Mouse (Mus musculus): ENCODE measurements at regions not wholly inside any gene's neighbourhood (a gene's known extent, or its start where the extent isn't known, plus 50 kb on each side); places are given as distances from the start of the nearest gene placed in this dataset.

- no peak for DNase-seq (ENCODE audit: low spot score)
Measured at GRCm38 (mm10) chr6:67151515-67151914, 86.5 kb upstream of the Serbp1 start.

DNA sequence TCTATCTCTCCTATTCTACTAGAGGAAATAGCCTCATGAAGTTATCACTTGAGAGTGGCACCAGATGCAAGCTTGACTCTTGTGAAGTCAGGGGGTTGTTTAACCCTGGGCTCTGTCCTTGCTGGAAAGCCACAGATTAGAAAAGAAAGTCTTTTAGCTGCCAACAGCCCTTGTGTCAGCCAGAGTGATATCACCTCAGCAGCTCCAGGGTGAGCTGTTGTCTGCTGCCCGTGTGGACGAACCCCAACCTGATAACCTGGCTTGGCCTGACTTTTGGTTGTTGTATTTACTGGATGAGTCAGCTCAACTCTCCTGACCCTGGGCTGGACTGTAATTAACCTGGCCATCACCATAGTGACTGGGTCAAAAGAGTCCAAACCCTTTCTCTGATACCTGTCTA lies 88.6 kb upstream of the Serbp1 start:
- peak; percentile 54 for DNase-seq (ENCODE audit: low spot score)

DNA sequence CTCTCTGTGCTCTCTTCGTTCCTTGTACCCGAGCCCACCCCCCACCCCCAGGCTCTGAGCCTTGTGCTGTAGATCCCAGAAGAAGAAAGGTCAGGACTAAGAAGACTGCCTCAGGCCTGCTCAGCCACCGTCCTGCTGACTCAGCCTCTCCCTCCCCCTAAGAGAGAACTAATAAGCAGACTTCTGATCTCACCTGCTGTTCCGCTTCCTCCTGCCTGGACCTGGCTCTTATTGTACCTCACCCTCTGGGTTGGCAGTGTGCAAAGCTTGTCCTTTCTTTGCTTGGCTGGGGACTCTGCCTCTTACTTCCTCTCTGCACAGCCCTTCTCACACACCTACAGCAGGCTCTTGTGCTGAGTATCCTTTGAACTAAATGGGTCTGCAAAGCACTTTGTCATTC lies 91.3 kb upstream of the Serbp1 start:
- DNase-seq (ENCODE audit: low spot score), result peak; percentile 85

GRCm38 (mm10) chr6:67145969-67146368 lies 92.0 kb upstream of the Serbp1 start:
- peak; percentile 82 for DNase-seq (ENCODE audit: low spot score)

GRCm38 (mm10) chr6:67144946-67145716 lies 92.8 kb upstream of the Serbp1 start:
- DNase-seq (ENCODE audit: low spot score), result peak; percentile 29

GRCm38 (mm10) chr6:67142179-67142578 lies 95.8 kb upstream of the Serbp1 start:
- DNase-seq (ENCODE audit: low spot score), result peak; percentile 58

GRCm38 (mm10) chr6:67140645-67141250 lies 97.2 kb upstream of the Serbp1 start:
- no peak for DNase-seq (ENCODE audit: low spot score)

- DNase-seq (ENCODE audit: low spot score), result no peak
Measured at GRCm38 (mm10) chr6:67139012-67139375, 99.0 kb upstream of the Serbp1 start.

DNA sequence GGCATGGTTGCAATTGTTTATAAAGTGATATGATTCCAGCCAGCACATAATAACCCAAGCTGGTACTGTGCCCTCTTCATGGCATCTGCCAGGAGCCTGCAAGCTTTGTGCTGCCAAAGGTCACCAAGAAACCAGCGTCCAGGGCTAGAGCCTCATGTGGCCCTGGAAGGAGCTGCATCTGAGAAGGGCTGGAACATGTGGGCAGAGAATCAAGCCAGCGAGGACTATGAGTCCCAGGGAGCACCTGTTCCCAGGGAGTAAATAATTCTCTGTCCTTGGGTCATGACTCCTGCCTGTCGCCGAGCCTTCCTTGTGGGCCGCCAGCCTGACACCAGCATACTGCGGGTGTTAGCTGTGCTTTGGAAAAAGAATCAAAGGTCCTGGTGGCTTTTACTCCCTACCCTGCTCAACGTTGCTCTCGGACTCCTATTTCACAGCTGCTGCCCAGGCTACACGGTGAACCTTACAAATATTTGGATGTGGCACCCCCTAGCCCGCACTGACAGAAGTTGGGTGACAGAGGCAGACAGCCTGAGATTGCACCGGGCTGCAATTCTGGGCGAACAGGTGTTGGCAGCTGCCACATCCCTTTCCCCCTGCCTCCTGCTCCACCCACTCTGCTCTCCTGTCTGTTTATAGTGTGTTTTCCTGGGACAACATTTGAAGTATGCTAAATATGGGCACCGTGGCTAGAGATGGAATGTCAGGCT lies 99.5 kb upstream of the Serbp1 start:
- no peak for DNase-seq (ENCODE audit: low spot score)

DNA sequence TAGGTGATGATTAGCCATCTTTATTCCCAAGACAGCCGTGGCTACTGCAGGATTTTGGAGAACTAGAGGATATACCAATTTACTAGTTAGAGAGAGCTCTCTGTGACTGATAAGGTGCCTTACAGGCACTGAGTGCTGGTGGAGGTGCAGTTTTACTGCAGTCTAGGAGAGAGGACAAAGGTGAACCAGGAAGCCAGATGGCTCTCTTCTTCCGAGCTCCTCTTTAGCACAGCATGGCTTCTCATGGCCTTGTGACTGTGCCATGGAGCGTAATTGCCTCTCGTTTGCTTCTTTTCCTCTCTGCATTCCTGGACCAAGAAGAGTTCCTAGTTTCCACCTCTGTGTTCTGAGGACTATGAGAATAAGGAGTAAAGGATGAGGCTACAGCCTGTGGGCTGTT lies 100.2 kb upstream of the Gadd45a start:
- DNase-seq (ENCODE audit: low spot score), result no peak

- DNase-seq (ENCODE audit: low spot score), result no peak
Measured at GRCm38 (mm10) chr6:67134915-67135314, 97.7 kb upstream of the Gadd45a start.

DNA sequence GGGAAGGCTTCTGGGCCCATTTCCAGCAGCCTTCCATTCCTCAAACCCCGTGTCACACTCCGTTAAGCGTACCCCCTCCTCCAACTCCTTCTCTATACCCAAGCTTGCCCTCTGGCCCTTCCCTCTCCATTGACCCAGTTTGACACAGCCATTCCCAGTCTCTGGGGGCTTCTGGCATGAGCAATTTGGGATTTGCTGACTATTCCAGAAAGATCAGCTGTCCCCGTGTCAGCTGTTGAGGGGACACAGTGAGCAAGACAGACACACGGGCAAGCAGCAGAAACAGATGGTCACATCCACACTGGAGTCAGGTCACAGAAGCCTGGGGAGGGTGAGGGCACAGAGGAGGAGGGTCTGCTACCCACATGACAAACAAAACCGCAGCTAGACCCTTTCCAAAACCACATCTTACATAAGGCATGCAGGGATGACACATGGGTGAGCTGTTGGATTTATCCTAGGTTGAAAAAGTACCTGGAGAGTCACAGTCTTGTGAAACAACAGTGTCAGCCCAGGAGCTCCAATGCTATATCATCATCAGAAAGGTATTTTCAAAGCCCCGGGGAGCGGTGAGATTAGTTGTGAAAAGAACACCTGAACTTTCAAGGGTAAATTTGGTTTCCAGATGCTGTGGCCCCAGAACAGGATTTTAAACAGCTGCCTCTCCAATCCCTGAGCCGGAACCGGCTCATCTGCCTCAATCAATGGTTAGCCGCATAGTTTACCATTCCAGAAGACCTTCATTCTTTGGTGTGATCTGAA lies 93.5 kb upstream of the Gadd45a start:
- DNase-seq (ENCODE audit: low spot score), result no peak

- no peak for DNase-seq (ENCODE audit: low spot score)
Measured at GRCm38 (mm10) chr6:67129626-67130025, 92.4 kb upstream of the Gadd45a start.

DNA sequence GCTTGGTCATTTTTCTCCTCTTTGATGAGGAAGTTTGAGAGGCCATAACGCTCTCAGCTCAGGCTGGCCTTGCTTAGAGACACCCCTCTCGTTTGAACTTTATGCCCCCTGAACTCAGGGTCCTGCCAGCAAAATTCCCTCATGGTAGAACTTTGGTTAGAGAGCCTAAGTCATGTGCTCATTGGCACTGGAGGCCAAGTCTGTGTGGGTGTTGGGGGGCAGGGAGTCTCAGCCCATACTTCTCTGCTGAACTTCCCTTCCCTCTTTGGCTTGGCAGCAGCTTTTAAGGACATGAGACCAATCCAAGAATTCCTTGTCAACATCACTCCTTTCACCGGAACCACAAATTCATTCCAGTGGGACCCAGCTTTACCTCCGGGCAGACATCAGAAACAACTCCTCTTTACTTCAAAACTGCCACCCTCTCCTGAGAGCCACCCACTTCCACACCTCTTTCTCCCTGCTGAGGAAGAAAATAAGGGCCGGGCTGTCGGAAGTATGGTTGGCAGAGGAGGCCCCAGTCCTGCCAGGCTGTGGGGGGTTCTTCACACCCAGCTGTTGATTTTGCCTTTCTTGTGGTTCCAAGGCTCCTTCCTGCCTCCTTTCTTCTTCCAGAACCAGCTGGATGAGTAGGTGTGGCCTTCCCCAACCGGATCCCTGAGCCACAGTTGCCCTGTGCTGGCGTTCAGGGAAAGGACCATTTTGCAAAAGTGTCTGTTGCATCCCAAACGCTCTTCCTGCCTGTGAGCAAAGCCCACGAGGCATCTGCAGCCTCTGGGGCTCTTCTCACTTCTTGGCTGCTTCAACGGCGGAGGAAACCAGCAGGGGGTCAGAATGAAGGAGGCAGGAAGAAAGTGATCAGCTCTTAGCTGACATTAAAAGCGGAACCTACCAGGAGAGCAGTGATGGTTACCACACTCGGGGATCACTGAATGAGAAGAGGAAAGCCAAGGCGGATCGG lies 91.5 kb upstream of the Gadd45a start:
- DNase-seq (ENCODE audit: low spot score), result no peak

- no peak for DNase-seq (ENCODE audit: low spot score)
Measured at GRCm38 (mm10) chr6:67127727-67128126, 90.5 kb upstream of the Gadd45a start.

DNA sequence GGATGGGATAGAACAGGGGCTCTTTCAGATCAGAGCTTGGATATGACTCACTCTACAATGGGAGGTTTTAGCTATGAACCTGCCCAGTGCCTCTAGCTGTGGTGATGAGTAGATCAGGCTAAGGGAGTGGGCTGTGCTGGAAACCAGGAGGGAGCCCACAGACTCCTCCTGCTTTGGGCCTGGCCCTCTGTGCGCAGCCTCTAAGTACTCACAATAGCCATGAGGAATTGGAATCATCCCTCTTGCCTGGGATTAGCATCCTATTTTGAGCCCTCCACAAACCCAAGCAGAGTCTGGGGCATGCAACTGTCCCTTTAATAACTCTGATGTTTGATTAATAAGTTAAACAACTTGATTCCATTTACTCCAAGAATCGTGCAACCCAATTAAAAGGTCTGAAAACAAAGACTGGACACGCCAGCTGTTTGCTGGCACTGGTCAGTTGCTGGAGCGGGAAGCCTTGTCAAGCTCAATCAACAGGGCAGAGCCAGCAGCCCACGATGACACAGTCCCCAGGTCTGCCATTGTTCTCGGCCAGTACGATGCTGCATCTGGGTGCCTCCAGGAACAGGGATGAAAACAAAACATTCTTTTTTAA lies 88.6 kb upstream of the Gadd45a start:
- DNase-seq (ENCODE audit: low spot score), result no peak

GRCm38 (mm10) chr6:67124089-67124488 lies 86.8 kb upstream of the Gadd45a start:
- no peak for DNase-seq (ENCODE audit: low spot score)

GRCm38 (mm10) chr6:67123071-67123470 lies 85.8 kb upstream of the Gadd45a start:
- no peak for DNase-seq (ENCODE audit: low spot score)

- DNase-seq (ENCODE audit: low spot score), result no peak
Measured at GRCm38 (mm10) chr6:67116306-67116705, 79.0 kb upstream of the Gadd45a start.

DNA sequence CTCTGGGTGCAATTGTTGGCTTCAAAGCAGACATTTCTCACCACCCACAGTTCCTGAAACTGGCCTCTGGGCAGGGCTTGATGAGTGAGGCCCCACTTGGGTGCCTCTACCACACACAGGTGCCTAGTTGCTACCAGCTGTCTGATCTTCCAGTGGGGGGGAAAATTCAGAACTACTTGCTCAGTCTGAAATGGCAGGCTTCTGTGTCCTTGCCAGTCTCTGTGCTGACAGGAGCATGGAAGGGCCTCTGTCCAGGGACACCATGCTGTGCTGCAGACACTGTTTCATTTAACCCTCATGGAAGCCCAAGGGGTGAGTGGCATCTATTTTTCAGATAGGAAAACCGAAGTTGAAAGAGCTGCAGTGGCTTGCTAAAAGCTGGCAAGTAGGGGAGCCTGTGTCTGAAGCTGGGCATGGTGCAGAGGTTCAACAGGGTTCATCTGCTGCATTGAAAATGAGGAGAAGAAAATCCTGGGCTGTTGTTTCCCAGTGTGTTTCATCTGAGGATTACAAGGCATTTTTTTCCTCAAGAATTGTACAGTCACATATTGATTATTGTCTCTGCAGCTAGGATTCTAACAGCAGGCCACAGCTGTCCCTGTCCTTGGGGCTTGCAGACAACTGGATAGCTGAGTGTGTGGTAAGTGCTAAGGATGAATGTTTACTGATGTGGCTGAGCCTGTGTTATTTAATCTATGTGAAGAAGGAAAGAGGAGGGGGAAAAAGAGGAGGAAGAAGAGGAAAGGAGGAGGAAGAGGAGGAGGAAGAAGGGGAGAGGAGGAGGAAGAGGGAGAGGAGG lies 78.4 kb upstream of the Gadd45a start:
- DNase-seq (ENCODE audit: low spot score), result no peak
